Mouse (Mus musculus) neural tube, embryonic 12.5 days (tissue): ENCODE results near the gene Ppfia4. TPM values are rescaled to one million over a fixed set of nuclear protein-coding genes. Genes with fewer than 3 reads are reported as not detected.
A peak's percentile ranks its signal among the peaks of the same experiment; 100 is the strongest.

Experiments used
- ATAC-seq: fragments of 200-750 bp; cut with Nextera tagmentation; 2 replicates; pipeline ENCODE4 v1.8.0; 2017; ENCODE audit warnings: low read depth, mild to moderate bottlenecking, moderate TSS enrichment, moderate library complexity; ENCODE audit not compliant: low FRiP score
- H3K27ac ChIP-seq: fragments of 300-500 bp; sonication (generic); 2 replicates; pipeline ENCODE4 v1.5.1; 2016
- H3K27me3 ChIP-seq: fragments of 300-500 bp; sonication (generic); replicated peaks from 2 replicates; pipeline ENCODE4 v1.6.1; 2016; ENCODE audit warnings: mild to moderate bottlenecking
- H3K36me3 ChIP-seq: fragments of 300-500 bp; sonication (generic); 2 replicates; pipeline ENCODE4 v1.6.1; 2016; ENCODE audit warnings: mild to moderate bottlenecking
- H3K4me1 ChIP-seq: fragments of 300-500 bp; sonication (generic); 2 replicates; pipeline ENCODE4 v1.6.1; 2016
- H3K4me2 ChIP-seq: fragments of 300-500 bp; sonication (generic); replicated peaks from 2 replicates; pipeline ENCODE4 v1.6.1; 2016; ENCODE audit warnings: mild to moderate bottlenecking
- H3K4me3 ChIP-seq: fragments of 300-500 bp; sonication (generic); 2 replicates; pipeline ENCODE4 v1.5.1; 2016
- H3K9ac ChIP-seq: fragments of 300-500 bp; sonication (generic); 2 replicates; pipeline ENCODE4 v1.6.1; 2016; ENCODE audit warnings: mild to moderate bottlenecking
- H3K9me3 ChIP-seq: fragments of 300-500 bp; sonication (generic); 2 replicates; pipeline ENCODE4 v1.6.1; 2016; ENCODE audit warnings: mild to moderate bottlenecking
- WGBS: fragments of 180-500 bp; shearing (Covaris S2); methylation state at CpG from one replicate; pipeline ENCODE4 v1.1.7; 2016; 5-methylcytosine and 5-hydroxymethylcytosine counted together
- polyA plus RNA-seq: library from polyadenylated mRNA; unstranded; fragments of >200 nt; fragmentation: Nextera tagmentation; extraction: Ambion mirVana; gene quantifications from 2 replicates; pipeline ENCODE4 v1.2.1, GENCODE M21; 2016

Ppfia4 gene
- polyA plus RNA-seq, 1 experiment from 2014 or later: 8.6 TPM

DNA sequence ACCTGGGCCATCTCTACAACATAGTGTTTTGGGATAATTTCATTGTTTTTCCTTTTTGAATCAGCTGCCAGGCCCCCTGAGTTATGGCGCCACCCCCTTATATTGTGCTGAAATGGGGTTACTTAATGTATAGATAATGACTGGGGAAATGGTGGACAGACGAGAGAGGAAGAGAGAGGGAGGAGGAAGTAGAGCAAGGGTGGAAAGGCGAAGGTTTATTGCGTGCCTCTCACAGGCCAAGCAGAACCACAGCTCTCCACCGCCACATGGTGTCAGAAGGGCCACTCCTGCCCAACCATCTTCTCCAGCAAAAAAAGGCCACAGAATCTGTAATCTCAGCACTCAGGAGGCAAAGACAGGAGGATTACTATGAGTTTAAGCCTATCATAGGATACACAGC, 17.5 kb downstream of the Ppfia4 start:
- Histone ChIP-seq H3K9ac (0 out of 2 replicates have a peak overlapping the region, but pooled peaks have one; percentile 0), H3K9me3 (no peaks in the 10 kb centered on the region), H3K4me1 (peaks cover under 1% of the 10 kb centered on the region; the same call in 1 of the 2 replicates), H3K36me3 (no peaks in the 10 kb centered on the region), H3K27me3 (no peaks in the 10 kb centered on the region), H3K27ac (no peak overlapping the region), H3K4me2 (no peak overlapping the region), H3K4me3 (no peak overlapping the region)
- WGBS: 86% methylated on average over 5 of the region's 5 CpGs
- no peak for ATAC-seq

DNA sequence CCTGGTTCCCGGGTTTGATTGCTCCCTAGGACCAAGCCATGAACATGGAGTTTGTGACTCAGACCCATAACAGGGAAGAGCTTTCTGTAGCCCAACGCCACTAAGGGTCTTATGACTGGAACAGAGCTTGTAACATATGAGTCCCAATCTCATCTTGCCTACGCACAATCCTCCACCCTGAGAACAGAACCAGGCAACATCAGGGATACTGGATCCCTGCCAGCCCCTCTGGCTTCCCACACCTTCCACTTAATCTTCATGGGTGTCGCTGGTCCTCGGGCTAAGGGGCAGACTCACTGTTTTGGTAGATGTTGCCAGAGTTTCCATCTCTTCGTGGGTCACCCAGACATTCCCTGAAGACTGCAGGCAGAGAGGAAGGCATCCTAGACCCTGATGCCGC, 21.0 kb downstream of the Ppfia4 start:
- no peaks in the 10 kb centered on the region for H3K36me3 ChIP-seq

DNA sequence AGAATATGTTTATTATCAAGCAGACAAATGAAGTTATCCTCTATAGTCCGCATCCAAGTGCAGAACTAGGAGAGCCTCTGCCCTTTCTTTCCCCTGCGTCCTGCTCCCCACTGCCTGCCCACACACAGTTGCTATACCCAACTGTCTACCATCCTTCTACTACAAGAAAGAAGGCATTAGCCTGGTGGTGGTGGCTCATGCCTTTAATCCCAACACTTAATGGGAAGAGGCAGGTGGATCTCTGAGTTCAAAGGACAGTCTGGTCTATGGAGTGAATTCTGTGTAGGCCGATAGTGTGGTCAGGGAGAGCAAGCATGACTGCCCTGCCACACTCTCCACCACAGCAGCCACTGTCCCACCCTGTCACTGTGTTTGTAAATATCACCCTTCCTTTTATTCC, 22.0 kb downstream of the Ppfia4 start:
- no peak for ATAC-seq
- Histone ChIP-seq H3K4me1 (peaks cover 5% of the 10 kb centered on the region; the same call in 1 of the 2 replicates), H3K36me3 (no peaks in the 10 kb centered on the region), H3K4me2 (no peak overlapping the region), H3K27ac (no peak overlapping the region), H3K9me3 (no peaks in the 10 kb centered on the region), H3K9ac (no peak overlapping the region), H3K27me3 (no peaks in the 10 kb centered on the region), H3K4me3 (no peak overlapping the region)
- WGBS: 89% methylated on average over 3 of the region's 3 CpGs

More for the DNA sequence above, 21.0 kb downstream of the Ppfia4 start:
- H3K4me1 ChIP-seq: peaks cover 5% of the 10 kb centered on the region; the same call in 1 of the 2 replicates
- 90% methylated on average over 7 of the region's 7 CpGs for whole genome bisulfite sequencing
- no peak overlapping the region for H3K9ac ChIP-seq
- no peak overlapping the region for H3K4me3 ChIP-seq
- no peak overlapping the region for H3K27ac ChIP-seq
- H3K27me3 ChIP-seq: no peaks in the 10 kb centered on the region
- no peaks in the 10 kb centered on the region for H3K9me3 ChIP-seq
- H3K4me2 ChIP-seq: no peak overlapping the region
- no peak for ATAC-seq

DNA sequence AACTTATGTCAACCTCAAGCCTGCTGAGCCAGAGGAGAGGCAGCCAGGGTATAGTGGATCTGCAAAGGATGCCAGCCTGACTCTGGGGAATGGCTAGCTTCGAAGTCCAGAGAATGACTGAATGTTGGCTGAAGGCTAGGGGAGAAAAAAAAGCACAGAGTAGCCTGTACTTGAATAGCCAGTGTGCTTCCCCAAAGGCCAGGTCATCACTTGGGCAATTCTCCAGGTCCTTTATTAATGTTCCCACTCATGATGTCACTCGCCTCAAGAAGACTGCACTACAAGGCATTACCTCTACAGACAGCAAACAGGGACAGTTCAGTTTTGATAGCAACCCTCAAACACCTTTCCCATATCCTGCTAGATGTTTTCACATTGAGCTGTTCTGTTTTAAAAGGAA, 22.4 kb downstream of the Ppfia4 start:
- Histone ChIP-seq H3K9me3 (no peaks in the 10 kb centered on the region), H3K27me3 (no peaks in the 10 kb centered on the region), H3K36me3 (no peaks in the 10 kb centered on the region), H3K4me3 (no peak overlapping the region), H3K4me1 (peaks cover 5% of the 10 kb centered on the region; the same call in 1 of the 2 replicates), H3K4me2 (no peak overlapping the region), H3K27ac (no peak overlapping the region), H3K9ac (no peak overlapping the region)
- ATAC-seq: no peak
- 89% methylated on average over 2 of the region's 2 CpGs for WGBS

DNA sequence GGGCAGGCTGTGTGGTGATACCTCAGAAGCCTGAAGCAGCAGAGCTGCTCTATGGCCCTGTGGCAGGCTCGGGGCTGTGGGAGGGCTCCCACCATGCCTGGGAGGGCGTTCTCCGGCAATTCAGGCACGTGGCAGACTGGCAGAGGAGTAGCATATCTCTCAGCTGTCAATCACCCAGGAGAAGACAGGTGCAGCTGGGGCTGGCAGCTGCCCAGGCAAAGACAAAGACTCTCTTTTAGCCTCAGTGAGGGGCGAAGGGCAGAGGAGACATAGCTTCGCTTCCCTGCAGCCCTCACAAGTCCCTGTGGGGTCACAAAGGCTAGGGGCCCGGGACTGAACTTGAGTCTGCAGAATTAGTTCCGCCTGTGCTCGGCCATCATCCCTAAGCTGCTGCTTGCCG, 25.3 kb downstream of the Ppfia4 start:
- peaks cover 5% of the 10 kb centered on the region; the same call in 1 of the 2 replicates for H3K36me3 ChIP-seq
- no peak overlapping the region for H3K9ac ChIP-seq
- no peak overlapping the region for H3K4me3 ChIP-seq
- 32% methylated on average over 10 of the region's 10 CpGs for WGBS
- no peaks in the 10 kb centered on the region for H3K27me3 ChIP-seq
- H3K9me3 ChIP-seq: 0 out of 2 replicates have a peak, but pooled peaks cover 2% of the 10 kb centered on the region
- ATAC-seq: peak; percentile 50; the same call in 1 of the 2 replicates
- H3K27ac ChIP-seq: no peak overlapping the region
- H3K4me1 ChIP-seq: peaks cover 12% of the 10 kb centered on the region
- H3K4me2 ChIP-seq: no peak overlapping the region

DNA sequence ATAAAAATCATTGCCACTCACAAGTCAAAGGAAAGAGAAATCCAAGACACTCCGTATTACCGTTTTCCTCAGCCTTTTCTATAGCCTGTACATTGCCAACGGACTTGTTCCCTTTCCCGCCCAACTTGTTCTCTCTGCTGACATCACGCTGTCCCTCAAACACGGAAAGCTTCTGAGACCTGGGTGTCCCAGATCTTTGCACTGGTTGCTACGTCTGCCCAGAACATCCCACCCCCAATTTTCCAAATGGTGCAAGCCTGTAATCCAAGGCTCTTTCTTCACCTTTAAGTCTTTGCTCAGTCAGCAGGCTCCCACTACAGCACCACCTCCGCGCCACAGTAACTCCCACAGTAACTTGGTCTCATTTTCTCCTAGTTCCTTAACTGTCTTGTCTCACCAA, 27.8 kb downstream of the Ppfia4 start:
- 94% methylated on average over 9 of the region's 9 CpGs for WGBS
- Histone ChIP-seq H3K4me2 (no peak overlapping the region), H3K27me3 (peaks cover 8% of the 10 kb centered on the region), H3K9ac (no peak overlapping the region), H3K9me3 (0 out of 2 replicates have a peak, but pooled peaks cover 2% of the 10 kb centered on the region), H3K4me3 (no peak overlapping the region), H3K27ac (no peak overlapping the region), H3K4me1 (peaks cover 14% of the 10 kb centered on the region), H3K36me3 (peaks cover 5% of the 10 kb centered on the region; the same call in 1 of the 2 replicates)
- no peak for ATAC-seq

DNA sequence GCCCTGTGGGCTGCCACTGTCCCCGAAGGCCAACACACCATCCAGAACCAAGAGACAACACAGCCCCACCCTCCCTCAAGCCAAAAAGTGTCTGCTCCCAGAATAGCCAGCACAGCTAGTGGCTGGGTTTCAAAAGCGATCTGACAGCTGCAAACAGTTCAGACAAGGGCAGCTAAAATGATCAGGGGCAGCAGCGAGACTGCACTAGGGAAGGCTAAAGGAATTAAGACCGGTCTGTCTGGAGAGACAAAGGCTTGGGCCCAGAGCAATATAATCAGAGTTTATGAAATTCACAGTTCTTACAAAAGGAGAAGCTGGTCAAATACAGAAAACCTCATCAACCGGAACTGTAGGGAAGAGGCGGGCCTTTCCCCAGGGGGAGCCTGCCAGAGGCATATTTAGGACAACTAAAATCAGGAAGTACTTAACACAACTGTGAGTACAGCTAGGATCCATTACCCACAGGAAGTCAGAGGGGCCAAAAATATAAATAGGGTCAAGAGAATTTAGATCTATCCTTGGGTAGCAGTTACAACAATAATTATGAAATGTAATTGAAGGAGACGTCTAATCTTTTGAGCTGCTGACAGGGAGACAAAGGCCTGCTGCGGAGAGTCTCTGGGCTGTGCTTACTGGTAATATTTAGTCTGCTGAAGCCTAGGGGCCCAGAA, 30.0 kb downstream of the Ppfia4 start:
- Histone ChIP-seq H3K36me3 (peaks cover 5% of the 10 kb centered on the region; the same call in 1 of the 2 replicates), H3K27me3 (peaks cover 31% of the 10 kb centered on the region), H3K27ac (no peak overlapping the region), H3K4me1 (peaks cover 25% of the 10 kb centered on the region), H3K9me3 (0 out of 2 replicates have a peak, but pooled peaks cover 2% of the 10 kb centered on the region), H3K4me2 (no peak overlapping the region), H3K4me3 (no peak overlapping the region), H3K9ac (no peak overlapping the region)
- ATAC-seq: no peak
- WGBS: 53% methylated on average over 8 of the region's 8 CpGs

DNA sequence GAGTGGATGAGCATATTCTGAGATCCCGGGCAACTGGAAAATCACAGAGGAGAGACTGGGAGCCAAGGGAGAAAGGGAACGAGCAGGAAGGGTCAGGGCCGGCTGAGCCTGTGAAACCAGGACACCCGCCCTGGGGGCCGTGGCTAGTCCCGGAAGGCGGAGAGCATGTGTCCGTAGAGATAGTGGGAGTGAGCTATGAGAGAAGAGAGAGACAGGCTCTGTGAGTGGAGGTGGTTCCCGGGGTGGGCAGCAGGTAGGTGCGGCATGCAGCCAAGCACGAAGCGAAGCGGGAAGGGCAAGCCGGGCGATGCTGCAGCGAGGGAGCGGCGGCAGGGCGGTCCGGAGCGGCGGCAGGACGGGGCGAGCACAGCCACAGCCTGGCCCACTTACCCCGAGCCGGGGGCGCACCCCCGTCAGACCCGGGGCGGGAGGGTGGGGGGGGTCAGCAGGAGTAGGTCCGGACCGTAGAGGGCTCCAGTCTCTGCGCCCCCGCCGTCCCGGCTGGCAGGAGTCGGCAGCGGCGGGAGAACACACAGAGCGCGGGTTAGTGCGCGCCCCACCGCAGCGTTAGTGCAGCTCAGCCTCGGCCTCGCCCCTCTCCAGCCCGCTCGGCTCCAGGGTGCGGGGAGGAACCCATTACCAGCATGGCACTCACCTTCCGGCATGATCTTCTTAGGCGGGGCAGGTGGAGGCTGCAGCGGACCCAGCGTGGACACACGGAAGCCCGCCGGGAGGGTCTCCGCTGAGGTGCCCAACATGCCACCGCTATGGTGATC, 33.9 kb downstream of the Ppfia4 start:
- H3K4me1 ChIP-seq: peaks cover 20% of the 10 kb centered on the region
- ATAC-seq: peak; percentile 58; the same call in 1 of the 2 replicates
- 6% methylated on average over 58 of the region's 59 CpGs for WGBS

DNA sequence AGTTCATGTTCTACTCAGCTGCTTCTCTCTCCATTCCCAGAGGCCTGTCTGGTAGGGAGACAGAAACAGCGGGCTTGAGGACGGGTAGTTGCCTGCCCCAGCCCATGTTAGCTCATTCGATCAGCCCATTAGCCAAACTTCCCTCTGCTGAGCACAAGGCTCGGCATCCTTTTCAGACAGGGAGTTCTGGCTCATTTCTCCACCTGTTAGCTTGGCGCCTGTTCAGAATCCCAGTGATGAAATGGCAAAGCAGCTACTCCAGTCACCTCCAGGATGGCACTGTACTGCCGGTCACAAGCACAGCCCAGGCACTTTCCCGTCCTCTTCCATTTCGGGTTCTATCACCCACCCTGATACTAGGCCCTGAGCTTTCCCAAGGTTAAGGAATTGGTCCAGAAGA, 35.5 kb downstream of the Ppfia4 start:
- Histone ChIP-seq H3K4me1 (peaks cover 13% of the 10 kb centered on the region), H3K4me3 (no peak overlapping the region), H3K27me3 (peaks cover 40% of the 10 kb centered on the region), H3K36me3 (peaks cover 3% of the 10 kb centered on the region; the same call in 1 of the 2 replicates), H3K9me3 (no peaks in the 10 kb centered on the region), H3K9ac (no peak overlapping the region), H3K4me2 (no peak overlapping the region), H3K27ac (no peak overlapping the region)
- WGBS: 89% methylated on average over 8 of the region's 8 CpGs
- ATAC-seq: no peak

More for the DNA sequence above, 33.9 kb downstream of the Ppfia4 start:
- Histone ChIP-seq H3K36me3 (peaks cover 3% of the 10 kb centered on the region; the same call in 1 of the 2 replicates), H3K4me3 (peak overlapping the region; percentile 52), H3K27ac (no peak overlapping the region), H3K9ac (peak overlapping the region; percentile 59), H3K9me3 (no peaks in the 10 kb centered on the region), H3K4me2 (peak overlapping the region; percentile 99), H3K27me3 (peaks cover 40% of the 10 kb centered on the region)

DNA sequence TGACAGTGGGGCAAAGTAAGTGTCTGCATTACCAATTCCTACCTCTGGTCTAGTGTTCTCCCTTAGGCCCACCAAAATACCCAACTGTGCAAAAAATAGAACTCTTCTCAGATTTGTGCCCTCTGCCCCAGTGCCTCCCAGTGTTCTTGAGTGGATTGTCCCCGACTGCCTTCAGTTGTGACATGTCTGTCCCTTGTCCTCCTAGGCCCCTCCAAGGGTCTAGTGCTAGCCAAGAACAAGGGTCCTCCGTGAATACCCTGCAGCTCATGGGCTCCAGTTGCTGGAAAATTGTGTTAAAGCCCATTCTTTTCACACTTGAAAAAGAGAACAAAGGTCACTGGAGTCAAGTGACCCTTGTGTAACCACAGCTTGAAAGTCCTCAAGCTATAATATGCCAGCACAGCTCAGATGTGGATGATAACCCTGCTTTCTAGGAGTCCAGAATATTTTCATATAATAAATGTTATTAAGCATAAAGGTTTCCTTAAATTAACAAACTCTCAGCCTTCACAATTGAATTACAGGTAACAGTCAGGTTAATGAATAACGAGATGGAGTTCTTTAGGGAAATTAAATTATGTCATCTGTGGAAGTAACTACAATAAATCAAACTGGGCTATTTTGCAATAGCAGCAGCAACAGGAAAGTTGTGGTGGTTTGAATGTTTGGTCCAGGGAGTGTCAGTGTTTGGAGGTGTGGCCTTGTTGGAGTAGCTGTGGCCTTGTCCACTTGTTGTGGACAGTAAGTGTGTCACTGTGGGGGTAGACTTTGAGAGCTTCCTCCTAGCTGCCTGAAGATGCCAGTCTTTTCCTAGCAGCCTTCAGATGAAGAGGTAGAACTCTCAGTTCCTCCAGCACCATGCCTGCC, 38.8 kb downstream of the Ppfia4 start:
- no peak overlapping the region for H3K4me3 ChIP-seq
- H3K4me1 ChIP-seq: peaks cover 18% of the 10 kb centered on the region
- no peak overlapping the region for H3K4me2 ChIP-seq
- peaks cover 3% of the 10 kb centered on the region; the same call in 1 of the 2 replicates for H3K36me3 ChIP-seq
- H3K9me3 ChIP-seq: no peaks in the 10 kb centered on the region
- no peak for ATAC-seq
- H3K9ac ChIP-seq: no peak overlapping the region
- H3K27ac ChIP-seq: no peak overlapping the region
- 63% methylated on average over 3 of the region's 3 CpGs for whole genome bisulfite sequencing
- peaks cover 22% of the 10 kb centered on the region for H3K27me3 ChIP-seq

DNA sequence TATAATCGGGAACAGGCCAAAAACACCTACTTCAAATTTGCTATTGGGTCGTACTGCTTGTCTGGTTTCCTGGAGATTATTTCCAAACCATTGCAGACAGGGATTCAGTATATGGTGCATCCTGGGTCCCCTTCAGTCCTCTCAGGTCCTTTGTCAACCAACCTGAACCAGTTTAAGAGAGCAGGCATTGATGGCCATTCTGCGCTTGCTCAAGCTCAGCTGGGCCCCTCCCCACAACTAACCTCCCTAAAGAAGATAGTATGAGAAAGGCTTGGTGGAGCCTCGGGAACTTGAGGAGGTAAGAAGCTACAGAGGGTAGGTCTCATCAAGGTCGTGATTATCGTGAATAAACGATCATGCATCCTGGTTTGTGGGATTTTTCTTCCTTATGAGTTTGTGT, 39.5 kb downstream of the Ppfia4 start:
- WGBS: 86% methylated on average over 7 of the region's 7 CpGs
- H3K4me2 ChIP-seq: no peak overlapping the region
- ATAC-seq: no peak
- H3K36me3 ChIP-seq: peaks cover 3% of the 10 kb centered on the region; the same call in 1 of the 2 replicates
- no peak overlapping the region for H3K4me3 ChIP-seq
- no peak overlapping the region for H3K27ac ChIP-seq
- H3K4me1 ChIP-seq: peaks cover 14% of the 10 kb centered on the region
- no peak overlapping the region for H3K9ac ChIP-seq
- peaks cover 15% of the 10 kb centered on the region for H3K27me3 ChIP-seq
- no peaks in the 10 kb centered on the region for H3K9me3 ChIP-seq
